Mouse (Mus musculus): ENCODE measurements around the gene Tmem33. TPM values are rescaled to one million over a fixed set of nuclear protein-coding genes. Genes with fewer than 3 reads are reported as not detected.
A peak's percentile ranks its signal among the peaks of the same experiment; 100 is the strongest.

Tmem33 gene
- polyA plus RNA-seq, 1 experiment from 2014 or later: 127 TPM

DNA sequence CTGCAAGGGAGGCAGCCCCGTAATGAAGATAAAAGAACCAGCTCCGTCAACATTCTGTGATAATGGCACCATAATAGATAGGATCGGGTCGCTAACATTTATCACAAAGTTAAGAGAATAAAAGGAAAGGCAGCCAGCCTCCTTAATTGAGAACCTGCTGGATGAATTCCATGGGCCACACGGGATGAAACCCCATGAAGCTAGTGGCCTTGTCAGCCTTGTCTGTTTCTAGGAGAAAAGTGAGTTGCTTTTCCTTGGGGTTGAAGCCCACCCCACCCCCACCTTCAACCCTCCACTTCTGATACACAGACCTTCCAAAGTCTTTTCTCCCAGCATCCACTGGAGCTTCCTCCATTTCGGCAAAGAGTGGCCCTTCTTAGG lies 36.3 kb upstream of the Tmem33 start:
- no peaks in the 10 kb centered on the region for H3K4me1 ChIP-seq (ENCODE audit: control insufficient read depth, insufficient read depth, low read length)
- WGBS: 11% methylated on average over 6 of the region's 6 CpGs
- H3K4me2 ChIP-seq (ENCODE audit: low read depth, low read length): no peak overlapping the region
- no peak overlapping the region for H3K4me3 ChIP-seq (ENCODE audit: low read length)
- peaks cover 9% of the 10 kb centered on the region; the same call in 1 of the 2 replicates for H3K9me3 ChIP-seq (ENCODE audit: control insufficient read depth, low read length)
- no peaks in the 10 kb centered on the region for H3K36me3 ChIP-seq (ENCODE audit: control insufficient read depth, insufficient read depth, low read length)
- no peak for ATAC-seq
- H3K27me3 ChIP-seq (replicated peaks; ENCODE audit: control insufficient read depth, insufficient read depth, low read length): peaks cover 88% of the 10 kb centered on the region
- no peak overlapping the region for H3K9ac ChIP-seq (ENCODE audit: low read depth, low read length)
- H3K27ac ChIP-seq (ENCODE audit: low read length): no peak overlapping the region

DNA sequence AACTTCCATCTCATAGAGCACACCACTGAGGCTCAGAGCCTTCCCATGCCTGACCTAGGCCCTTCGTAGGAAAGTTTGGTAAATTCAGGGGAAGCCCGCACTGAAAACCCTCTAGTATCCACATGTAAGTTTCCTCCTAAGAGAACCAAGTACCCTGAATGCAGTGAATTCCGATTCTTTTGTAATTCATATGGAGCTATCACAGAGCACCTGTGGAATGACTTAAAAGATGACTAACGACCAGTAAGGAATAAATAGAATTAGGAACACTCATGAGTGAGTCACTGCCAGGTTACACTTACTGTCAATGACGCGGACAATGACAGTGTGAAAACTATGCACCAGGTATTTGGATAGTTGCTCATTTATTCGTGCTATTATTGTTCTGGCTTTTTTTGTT lies 34.6 kb upstream of the Tmem33 start:
- WGBS: 46% methylated on average over 7 of the region's 7 CpGs
- no peak for ATAC-seq
- H3K27me3 ChIP-seq (replicated peaks; ENCODE audit: control insufficient read depth, insufficient read depth, low read length): peaks cover 92% of the 10 kb centered on the region

DNA sequence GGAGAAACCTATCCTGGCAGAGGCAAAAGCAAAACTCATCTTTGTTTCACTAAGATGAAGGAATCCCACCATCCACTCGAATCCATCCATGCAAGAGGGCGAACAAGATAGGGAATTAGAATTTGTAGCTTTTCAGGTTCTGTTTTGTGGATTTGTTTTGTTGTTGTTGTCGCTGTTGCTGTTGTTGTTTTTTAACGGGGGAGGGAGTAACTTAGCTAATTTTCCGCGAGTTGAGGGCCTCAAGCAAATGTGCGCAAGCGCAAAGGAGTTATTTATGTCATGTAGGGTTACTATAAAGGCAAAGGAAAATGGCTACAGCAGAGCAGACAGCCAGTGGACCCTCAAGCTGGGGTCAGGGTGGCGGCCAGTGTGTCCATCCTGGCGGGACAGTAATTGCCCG lies 33.1 kb upstream of the Tmem33 start:
- ATAC-seq: 0 out of 2 replicates have a peak, but pooled peaks have one; percentile 6
- WGBS: 6% methylated on average over 11 of the region's 11 CpGs
- Histone ChIP-seq H3K9ac (ENCODE audit: low read depth, low read length) (no peak overlapping the region), H3K27ac (ENCODE audit: low read length) (peak overlapping the region; percentile 48; the same call in 1 of the 2 replicates), H3K27me3 (replicated peaks; ENCODE audit: control insufficient read depth, insufficient read depth, low read length) (peaks cover 91% of the 10 kb centered on the region), H3K4me2 (ENCODE audit: low read depth, low read length) (no peak overlapping the region), H3K4me1 (ENCODE audit: control insufficient read depth, insufficient read depth, low read length) (peaks cover 7% of the 10 kb centered on the region), H3K4me3 (ENCODE audit: low read length) (no peak overlapping the region), H3K9me3 (ENCODE audit: control insufficient read depth, low read length) (peaks cover 9% of the 10 kb centered on the region; the same call in 1 of the 2 replicates), H3K36me3 (ENCODE audit: control insufficient read depth, insufficient read depth, low read length) (no peaks in the 10 kb centered on the region)

More for the DNA sequence above, 34.6 kb upstream of the Tmem33 start:
- no peak overlapping the region for H3K4me3 ChIP-seq (ENCODE audit: low read length)
- no peak overlapping the region for H3K27ac ChIP-seq (ENCODE audit: low read length)
- H3K4me1 ChIP-seq (ENCODE audit: control insufficient read depth, insufficient read depth, low read length): peaks cover 3% of the 10 kb centered on the region
- no peaks in the 10 kb centered on the region for H3K36me3 ChIP-seq (ENCODE audit: control insufficient read depth, insufficient read depth, low read length)
- H3K9me3 ChIP-seq (ENCODE audit: control insufficient read depth, low read length): peaks cover 9% of the 10 kb centered on the region; the same call in 1 of the 2 replicates
- H3K9ac ChIP-seq (ENCODE audit: low read depth, low read length): no peak overlapping the region
- no peak overlapping the region for H3K4me2 ChIP-seq (ENCODE audit: low read depth, low read length)

DNA sequence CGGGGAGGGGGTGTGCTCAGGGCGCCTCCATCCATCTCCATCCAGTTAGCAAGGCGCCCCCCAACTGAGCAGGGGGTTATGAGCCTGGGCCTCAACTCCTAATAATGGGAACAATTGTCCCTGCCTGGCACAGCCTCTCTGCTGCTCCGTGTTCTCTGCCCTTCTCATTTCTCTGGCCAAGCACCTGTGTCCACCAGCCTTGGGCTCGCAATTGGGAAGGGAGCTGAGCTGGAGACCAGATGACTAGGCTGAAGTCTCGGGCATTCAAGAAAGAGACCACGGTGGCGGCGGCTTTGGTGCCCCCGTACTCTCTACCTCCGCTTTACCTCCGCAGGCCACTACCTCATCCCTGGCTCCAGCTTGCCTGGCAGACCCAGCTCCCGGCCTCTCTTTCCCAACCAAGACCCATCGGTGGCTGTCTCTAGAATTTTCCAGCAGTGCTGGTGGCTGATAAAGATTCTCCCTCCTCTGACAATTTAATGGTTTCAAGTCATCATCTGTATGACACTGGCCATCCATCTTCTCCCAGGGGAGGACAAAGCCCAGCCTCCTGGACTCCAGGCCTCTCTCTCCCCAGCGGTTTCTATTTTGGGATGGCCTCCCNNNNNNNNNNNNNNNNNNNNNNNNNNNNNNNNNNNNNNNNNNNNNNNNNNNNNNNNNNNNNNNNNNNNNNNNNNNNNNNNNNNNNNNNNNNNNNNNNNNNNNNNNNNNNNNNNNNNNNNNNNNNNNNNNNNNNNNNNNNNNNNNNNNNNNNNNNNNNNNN lies 32.5 kb upstream of the Tmem33 start:
- peaks cover 7% of the 10 kb centered on the region for H3K4me1 ChIP-seq (ENCODE audit: control insufficient read depth, insufficient read depth, low read length)
- peak overlapping the region; percentile 48 for H3K27ac ChIP-seq (ENCODE audit: low read length)
- 3% methylated on average over 15 of the region's 15 CpGs for WGBS
- no peak overlapping the region for H3K4me2 ChIP-seq (ENCODE audit: low read depth, low read length)
- H3K9me3 ChIP-seq (ENCODE audit: control insufficient read depth, low read length): peaks cover 9% of the 10 kb centered on the region; the same call in 1 of the 2 replicates
- H3K4me3 ChIP-seq (ENCODE audit: low read length): no peak overlapping the region
- H3K27me3 ChIP-seq (replicated peaks; ENCODE audit: control insufficient read depth, insufficient read depth, low read length): peaks cover 92% of the 10 kb centered on the region
- H3K9ac ChIP-seq (ENCODE audit: low read depth, low read length): no peak overlapping the region
- H3K36me3 ChIP-seq (ENCODE audit: control insufficient read depth, insufficient read depth, low read length): no peaks in the 10 kb centered on the region
- ATAC-seq: peak; percentile 50; the same call in 1 of the 2 replicates

DNA sequence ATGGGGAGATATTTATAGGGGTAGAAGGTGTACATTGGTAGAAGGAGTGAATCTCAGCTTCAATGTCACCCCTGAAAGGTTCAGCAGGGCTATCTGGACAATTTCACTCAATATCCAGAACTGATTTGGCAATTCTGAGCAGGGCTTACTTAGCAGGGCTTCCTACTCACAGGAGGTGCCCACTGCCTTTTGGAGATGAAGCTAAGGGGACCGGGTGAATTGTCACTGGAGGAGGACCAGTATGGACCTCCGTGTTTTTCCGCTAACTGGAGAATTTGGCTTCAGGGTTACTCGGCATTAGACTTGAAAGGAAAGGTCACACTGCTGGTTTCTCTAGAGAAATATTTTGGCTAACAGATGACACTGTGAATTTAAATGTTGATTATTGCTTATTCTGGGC lies 25.7 kb upstream of the Tmem33 start:
- H3K9me3 ChIP-seq (ENCODE audit: control insufficient read depth, low read length): no peaks in the 10 kb centered on the region
- H3K4me2 ChIP-seq (ENCODE audit: low read depth, low read length): no peak overlapping the region
- peaks cover 44% of the 10 kb centered on the region for H3K27me3 ChIP-seq (replicated peaks; ENCODE audit: control insufficient read depth, insufficient read depth, low read length)
- ATAC-seq: no peak
- H3K4me3 ChIP-seq (ENCODE audit: low read length): no peak overlapping the region
- no peaks in the 10 kb centered on the region for H3K36me3 ChIP-seq (ENCODE audit: control insufficient read depth, insufficient read depth, low read length)
- H3K9ac ChIP-seq (ENCODE audit: low read depth, low read length): no peak overlapping the region
- 49% methylated on average over 4 of the region's 4 CpGs for WGBS
- no peak overlapping the region for H3K27ac ChIP-seq (ENCODE audit: low read length)
- peaks cover 7% of the 10 kb centered on the region for H3K4me1 ChIP-seq (ENCODE audit: control insufficient read depth, insufficient read depth, low read length)

DNA sequence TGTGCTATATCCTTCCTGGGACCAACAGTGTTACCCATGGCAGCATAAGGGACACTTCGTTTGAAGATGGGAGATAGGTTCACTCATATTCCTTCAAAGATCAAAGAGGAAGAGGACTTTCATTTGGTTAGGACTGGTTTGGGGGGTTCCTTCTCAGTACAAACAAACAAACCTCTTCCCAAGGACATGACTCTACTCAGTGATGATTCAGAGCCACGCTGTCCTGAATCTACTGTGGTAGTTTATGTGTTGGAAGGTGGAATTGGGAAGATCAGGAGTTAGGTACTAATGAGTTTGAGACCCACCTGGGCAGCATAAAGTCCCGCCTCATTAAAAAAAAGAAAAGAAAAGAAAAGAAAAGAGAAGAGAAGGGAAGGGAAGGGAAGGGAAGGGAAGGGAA lies 24.9 kb upstream of the Tmem33 start:
- H3K27me3 ChIP-seq (replicated peaks; ENCODE audit: control insufficient read depth, insufficient read depth, low read length): peaks cover 36% of the 10 kb centered on the region
- H3K36me3 ChIP-seq (ENCODE audit: control insufficient read depth, insufficient read depth, low read length): no peaks in the 10 kb centered on the region
- 55% methylated on average over 3 of the region's 3 CpGs for WGBS
- ATAC-seq: no peak
- H3K4me1 ChIP-seq (ENCODE audit: control insufficient read depth, insufficient read depth, low read length): peaks cover 6% of the 10 kb centered on the region
- H3K4me2 ChIP-seq (ENCODE audit: low read depth, low read length): no peak overlapping the region
- no peaks in the 10 kb centered on the region for H3K9me3 ChIP-seq (ENCODE audit: control insufficient read depth, low read length)
- no peak overlapping the region for H3K27ac ChIP-seq (ENCODE audit: low read length)
- H3K4me3 ChIP-seq (ENCODE audit: low read length): no peak overlapping the region
- H3K9ac ChIP-seq (ENCODE audit: low read depth, low read length): no peak overlapping the region

DNA sequence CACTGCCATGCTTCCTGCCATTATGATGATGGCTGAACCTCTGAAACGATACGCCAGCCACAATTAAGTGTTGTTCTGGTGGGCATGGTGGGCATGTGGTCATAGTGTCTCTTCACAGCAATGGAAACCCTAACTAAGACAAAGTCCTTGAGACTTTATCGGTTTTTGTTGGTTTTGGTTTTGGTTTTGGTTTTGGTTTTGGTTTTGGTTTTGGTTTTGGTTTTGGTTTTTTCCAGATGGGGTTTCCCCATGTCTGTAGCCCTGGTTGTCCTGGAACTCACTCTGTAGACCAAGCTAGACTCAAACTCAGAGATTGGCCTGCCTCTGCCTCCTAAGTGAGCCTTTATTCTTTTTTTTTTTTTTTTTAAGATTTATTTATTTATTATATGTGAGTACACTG lies 23.8 kb upstream of the Tmem33 start:
- ATAC-seq: no peak
- WGBS: 90% methylated on average over 3 of the region's 3 CpGs
- Histone ChIP-seq H3K36me3 (ENCODE audit: control insufficient read depth, insufficient read depth, low read length) (no peaks in the 10 kb centered on the region), H3K9ac (ENCODE audit: low read depth, low read length) (no peak overlapping the region), H3K27ac (ENCODE audit: low read length) (no peak overlapping the region), H3K27me3 (replicated peaks; ENCODE audit: control insufficient read depth, insufficient read depth, low read length) (peaks cover 25% of the 10 kb centered on the region), H3K9me3 (ENCODE audit: control insufficient read depth, low read length) (no peaks in the 10 kb centered on the region), H3K4me3 (ENCODE audit: low read length) (no peak overlapping the region), H3K4me2 (ENCODE audit: low read depth, low read length) (no peak overlapping the region), H3K4me1 (ENCODE audit: control insufficient read depth, insufficient read depth, low read length) (no peaks in the 10 kb centered on the region)

DNA sequence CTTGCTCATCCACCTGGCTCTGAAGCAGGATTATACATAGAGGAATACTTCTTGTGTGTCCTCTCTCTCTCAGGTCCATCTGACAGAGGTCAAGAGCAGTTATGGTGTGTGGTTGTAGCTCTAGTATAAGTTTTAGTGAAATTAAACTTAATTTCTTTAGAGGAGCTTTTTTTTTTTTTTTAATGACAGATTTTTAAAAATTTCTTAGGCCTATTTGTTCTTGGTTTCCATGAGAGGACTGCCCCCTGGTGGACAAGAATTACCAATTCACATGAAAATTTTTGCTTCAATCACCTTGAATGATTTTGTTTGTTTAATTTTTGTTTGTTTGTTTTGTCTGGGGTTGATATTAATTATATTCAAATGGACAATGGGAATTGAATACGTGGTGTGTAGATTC lies 22.1 kb upstream of the Tmem33 start:
- Histone ChIP-seq H3K9ac (ENCODE audit: low read depth, low read length) (no peak overlapping the region), H3K27me3 (replicated peaks; ENCODE audit: control insufficient read depth, insufficient read depth, low read length) (peaks cover 12% of the 10 kb centered on the region), H3K4me2 (ENCODE audit: low read depth, low read length) (no peak overlapping the region), H3K36me3 (ENCODE audit: control insufficient read depth, insufficient read depth, low read length) (no peaks in the 10 kb centered on the region), H3K4me1 (ENCODE audit: control insufficient read depth, insufficient read depth, low read length) (no peaks in the 10 kb centered on the region), H3K4me3 (ENCODE audit: low read length) (no peak overlapping the region), H3K9me3 (ENCODE audit: control insufficient read depth, low read length) (no peaks in the 10 kb centered on the region), H3K27ac (ENCODE audit: low read length) (no peak overlapping the region)
- 2% methylated on average over 1 of the region's 1 CpGs for WGBS
- ATAC-seq: no peak

DNA sequence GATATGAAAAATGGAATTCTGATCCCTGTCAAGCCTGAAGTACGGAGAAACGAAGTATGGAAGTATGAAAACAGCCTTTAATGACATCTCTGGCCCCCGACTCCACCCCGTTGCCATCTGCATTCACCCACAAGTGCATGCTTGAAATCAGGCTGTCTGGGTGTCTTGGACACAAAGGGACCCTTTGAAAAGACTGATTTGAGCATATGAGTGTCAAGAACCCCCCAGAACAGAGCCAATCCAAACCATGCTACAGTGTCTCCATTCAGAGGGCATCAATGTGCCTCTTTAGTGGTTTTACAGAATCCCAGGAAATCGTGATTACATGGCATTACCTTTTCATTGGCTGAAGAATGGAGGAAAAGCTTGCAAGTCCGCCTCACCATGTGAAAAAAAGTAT lies 18.7 kb upstream of the Tmem33 start:
- ATAC-seq: no peak
- Histone ChIP-seq H3K4me1 (ENCODE audit: control insufficient read depth, insufficient read depth, low read length) (no peaks in the 10 kb centered on the region), H3K9ac (ENCODE audit: low read depth, low read length) (no peak overlapping the region), H3K4me2 (ENCODE audit: low read depth, low read length) (no peak overlapping the region), H3K27ac (ENCODE audit: low read length) (no peak overlapping the region), H3K9me3 (ENCODE audit: control insufficient read depth, low read length) (no peaks in the 10 kb centered on the region), H3K36me3 (ENCODE audit: control insufficient read depth, insufficient read depth, low read length) (no peaks in the 10 kb centered on the region), H3K27me3 (replicated peaks; ENCODE audit: control insufficient read depth, insufficient read depth, low read length) (no peaks in the 10 kb centered on the region; the same call in 1 of the 2 replicates), H3K4me3 (ENCODE audit: low read length) (no peak overlapping the region)
- WGBS: 80% methylated on average over 6 of the region's 6 CpGs

Measured in intestine, embryonic 16.5 days (tissue).